Mouse (Mus musculus) heart, embryonic 13.5 days (tissue): ENCODE measurements around the gene Zwilch. TPM values are rescaled to one million over a fixed set of nuclear protein-coding genes. Genes with fewer than 3 reads are reported as not detected.
A peak's percentile ranks its signal among the peaks of the same experiment; 100 is the strongest.

Experiments used
- ATAC-seq: fragments of 200-750 bp; cut with Nextera tagmentation; 2 replicates; pipeline ENCODE4 v1.8.0; 2017; ENCODE audit warnings: moderate TSS enrichment; ENCODE audit not compliant: insufficient number of reproducible peaks, low FRiP score, low TSS enrichment; ENCODE audit errors: extremely low read depth
- H3K27ac ChIP-seq: fragments of 300-500 bp; sonication (generic); replicated peaks from 2 replicates; pipeline ENCODE4 v1.5.1; 2015; ENCODE audit warnings: moderate library complexity, mild to moderate bottlenecking, inconsistent platforms
- H3K27me3 ChIP-seq: fragments of 300-500 bp; sonication (generic); replicated peaks from 2 replicates; pipeline ENCODE4 v1.6.1; 2015; ENCODE audit warnings: mild to moderate bottlenecking, inconsistent platforms
- H3K36me3 ChIP-seq: fragments of 300-500 bp; sonication (generic); 2 replicates; pipeline ENCODE4 v1.6.1; 2015; ENCODE audit warnings: mild to moderate bottlenecking, inconsistent platforms
- H3K4me1 ChIP-seq: fragments of 300-500 bp; sonication (generic); 2 replicates; pipeline ENCODE4 v1.6.1; 2015; ENCODE audit warnings: inconsistent platforms
- H3K4me2 ChIP-seq: fragments of 300-500 bp; sonication (generic); 2 replicates; pipeline ENCODE4 v1.6.1; 2015; ENCODE audit warnings: inconsistent platforms, mild to moderate bottlenecking, moderate library complexity
- H3K4me3 ChIP-seq: fragments of 300-500 bp; sonication (generic); 2 replicates; pipeline ENCODE4 v1.5.1; 2015; ENCODE audit warnings: moderate library complexity, mild to moderate bottlenecking, inconsistent platforms
- H3K9ac ChIP-seq: fragments of 300-500 bp; sonication (generic); 2 replicates; pipeline ENCODE4 v1.6.1; 2015; ENCODE audit warnings: inconsistent platforms, mild to moderate bottlenecking, moderate library complexity
- H3K9me3 ChIP-seq: fragments of 300-500 bp; sonication (generic); 2 replicates; pipeline ENCODE4 v1.6.1; 2016; ENCODE audit warnings: inconsistent platforms
- WGBS: fragments of 180-500 bp; shearing (Covaris S2); methylation state at CpG from one replicate; pipeline ENCODE4 v1.1.7; 2015; ENCODE audit warnings: mixed read lengths; 5-methylcytosine and 5-hydroxymethylcytosine counted together
- polyA plus RNA-seq: library from polyadenylated mRNA; unstranded; fragments of >200 nt; fragmentation: Nextera tagmentation; extraction: Ambion mirVana; gene quantifications from 2 replicates; pipeline ENCODE4 v1.2.1, GENCODE M21; 2015

Zwilch gene
- polyA plus RNA-seq = 19.9 and 21.7 TPM in 2 replicates

DNA sequence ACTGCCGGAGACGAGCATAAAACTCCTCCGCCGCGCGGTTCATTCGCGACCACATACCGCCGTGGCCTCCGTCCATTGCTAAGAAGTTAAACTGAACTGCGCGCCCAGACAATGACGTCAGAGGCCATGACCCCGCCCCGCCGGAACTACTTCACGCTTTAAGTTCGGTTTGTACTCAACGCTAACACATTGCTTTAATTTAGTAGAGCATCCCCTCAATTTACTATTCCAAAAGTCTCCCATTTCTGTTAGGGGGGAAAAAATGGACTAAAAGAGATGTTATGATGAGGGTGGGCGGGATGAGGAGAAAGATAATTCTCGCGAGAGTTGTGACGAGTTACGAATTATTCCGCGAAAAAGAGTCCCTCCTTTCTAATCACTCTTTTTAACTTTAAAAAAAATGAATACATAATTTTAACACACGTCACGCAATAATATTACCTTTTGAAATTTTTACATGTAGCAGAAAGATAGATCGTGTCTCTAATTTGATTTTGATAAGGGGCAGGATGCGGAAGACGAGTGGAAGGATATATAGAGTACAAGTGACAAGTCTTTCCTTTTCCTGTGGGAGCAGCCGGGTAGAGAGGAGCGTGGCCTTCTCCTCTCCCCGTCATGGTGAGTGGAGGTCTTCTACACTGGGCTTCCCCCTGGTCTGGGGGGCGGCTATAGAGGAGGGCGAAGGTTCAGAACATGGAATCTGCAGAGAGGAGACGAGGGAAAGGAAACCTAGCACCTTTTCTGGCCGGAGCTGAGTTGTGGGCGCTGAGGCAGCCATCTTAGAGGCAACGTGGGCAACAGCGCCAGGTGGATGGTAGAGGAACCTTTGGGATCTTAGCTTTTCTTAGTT, at the start of gene Zwilch, which contains the start of gene Rpl4:
Gene Zwilch (minus strand): TSS at position 289 of the 850 bp plus-strand sequence.
Gene Rpl4 (plus strand): TSS at position 560 of the 850 bp plus-strand sequence.
- peak within 1 kb of the TSS; percentile 86 for H3K4me2 ChIP-seq
- WGBS = under 1% methylated on average over 42 of the region's 42 CpGs
- peak within 1 kb of the TSS; percentile 97 for H3K9ac ChIP-seq

DNA sequence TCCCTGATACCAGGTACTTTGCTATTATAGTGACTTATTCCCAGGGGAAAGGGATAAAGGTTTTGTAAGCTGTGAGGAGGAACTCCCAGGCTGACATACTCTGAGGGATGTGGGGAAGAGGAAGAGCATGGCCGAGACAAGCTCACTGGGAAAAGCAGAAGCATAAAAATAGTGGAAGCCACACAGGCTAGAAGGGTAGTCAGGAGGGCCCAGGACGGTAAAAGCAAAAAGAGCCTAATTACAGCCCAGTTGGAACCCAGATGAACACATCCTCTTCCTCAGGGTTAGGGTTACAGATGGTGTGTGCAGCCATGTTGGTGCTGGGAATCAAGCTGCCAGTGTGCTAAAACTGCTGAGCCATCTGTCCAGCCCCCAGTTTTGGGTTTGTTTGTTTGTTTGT, 49.2 kb upstream of the Zwilch start:
- no peaks in the 10 kb centered on the region for H3K36me3 ChIP-seq
- H3K27me3 ChIP-seq = no peaks in the 10 kb centered on the region
- no peak overlapping the region for H3K27ac ChIP-seq
- 69% methylated on average over 2 of the region's 2 CpGs for WGBS
- H3K4me3 ChIP-seq = no peak overlapping the region
- no peaks in the 10 kb centered on the region for H3K9me3 ChIP-seq
- no peak overlapping the region for H3K4me2 ChIP-seq
- ATAC-seq = no peak
- H3K4me1 ChIP-seq = peaks cover 32% of the 10 kb centered on the region
- no peak overlapping the region for H3K9ac ChIP-seq

More for the DNA sequence above, at the start of gene Zwilch, which contains the start of gene Rpl4:
- no peaks in the 10 kb centered on the region for H3K9me3 ChIP-seq
- peaks cover 33% of the 10 kb centered on the region for H3K4me1 ChIP-seq
- ATAC-seq = peak; percentile 65; the same call in 1 of the 2 replicates
- peak within 1 kb of the TSS; percentile 95 for H3K4me3 ChIP-seq
- peaks cover 39% of the 10 kb centered on the region for H3K36me3 ChIP-seq
- peak within 1 kb of the TSS; percentile 90 for H3K27ac ChIP-seq
- no peaks in the 10 kb centered on the region for H3K27me3 ChIP-seq

DNA sequence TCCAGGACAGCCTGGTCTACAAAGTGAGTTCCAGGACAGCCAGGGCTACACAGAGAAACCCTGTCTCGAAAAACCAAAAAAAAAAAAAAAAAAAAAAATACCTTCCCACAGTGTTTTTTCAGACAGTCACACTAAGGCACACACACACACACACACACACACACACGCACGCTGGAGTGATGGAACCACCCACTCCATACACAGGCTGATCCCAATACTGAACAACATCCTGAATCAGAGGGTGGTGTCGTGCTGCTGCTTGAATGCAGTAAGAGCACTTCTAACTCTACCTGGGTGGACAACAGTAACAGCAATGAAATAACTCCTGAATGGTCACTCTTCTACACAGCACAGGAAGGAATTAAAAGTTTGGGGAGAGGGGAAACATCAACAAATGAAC, 48.6 kb upstream of the Zwilch start:
- no peaks in the 10 kb centered on the region for H3K27me3 ChIP-seq
- H3K9me3 ChIP-seq = no peaks in the 10 kb centered on the region
- peaks cover 32% of the 10 kb centered on the region for H3K4me1 ChIP-seq
- 88% methylated on average over 3 of the region's 4 CpGs for WGBS
- H3K4me2 ChIP-seq = no peak overlapping the region
- H3K9ac ChIP-seq = no peak overlapping the region
- ATAC-seq = no peak
- no peaks in the 10 kb centered on the region for H3K36me3 ChIP-seq
- no peak overlapping the region for H3K27ac ChIP-seq
- H3K4me3 ChIP-seq = no peak overlapping the region

DNA sequence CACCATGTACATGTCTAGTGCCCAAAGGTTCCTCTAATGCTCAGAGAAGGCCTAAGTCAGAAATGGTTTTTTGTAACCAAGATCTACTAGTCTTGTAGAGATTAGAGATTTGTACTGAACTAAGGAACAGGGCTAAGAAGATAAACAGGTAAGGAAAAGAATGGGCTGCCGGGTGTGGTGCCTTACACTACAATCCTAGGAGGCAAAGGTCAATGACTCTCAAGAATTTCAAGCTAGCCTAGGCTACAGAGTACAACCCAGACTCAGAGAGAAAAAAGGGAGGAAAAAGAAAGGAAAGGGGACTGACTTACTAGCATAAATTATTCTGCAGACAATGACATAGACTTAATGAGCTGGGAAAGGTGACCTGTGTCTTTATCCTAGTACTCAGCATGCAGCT, 47.7 kb upstream of the Zwilch start:
- Histone ChIP-seq H3K9ac (no peak overlapping the region), H3K9me3 (no peaks in the 10 kb centered on the region), H3K36me3 (no peaks in the 10 kb centered on the region), H3K27me3 (no peaks in the 10 kb centered on the region), H3K4me2 (no peak overlapping the region), H3K4me1 (peaks cover 29% of the 10 kb centered on the region), H3K4me3 (no peak overlapping the region), H3K27ac (no peak overlapping the region)
- WGBS = 62% methylated on average over 1 of the region's 1 CpGs
- ATAC-seq = no peak

DNA sequence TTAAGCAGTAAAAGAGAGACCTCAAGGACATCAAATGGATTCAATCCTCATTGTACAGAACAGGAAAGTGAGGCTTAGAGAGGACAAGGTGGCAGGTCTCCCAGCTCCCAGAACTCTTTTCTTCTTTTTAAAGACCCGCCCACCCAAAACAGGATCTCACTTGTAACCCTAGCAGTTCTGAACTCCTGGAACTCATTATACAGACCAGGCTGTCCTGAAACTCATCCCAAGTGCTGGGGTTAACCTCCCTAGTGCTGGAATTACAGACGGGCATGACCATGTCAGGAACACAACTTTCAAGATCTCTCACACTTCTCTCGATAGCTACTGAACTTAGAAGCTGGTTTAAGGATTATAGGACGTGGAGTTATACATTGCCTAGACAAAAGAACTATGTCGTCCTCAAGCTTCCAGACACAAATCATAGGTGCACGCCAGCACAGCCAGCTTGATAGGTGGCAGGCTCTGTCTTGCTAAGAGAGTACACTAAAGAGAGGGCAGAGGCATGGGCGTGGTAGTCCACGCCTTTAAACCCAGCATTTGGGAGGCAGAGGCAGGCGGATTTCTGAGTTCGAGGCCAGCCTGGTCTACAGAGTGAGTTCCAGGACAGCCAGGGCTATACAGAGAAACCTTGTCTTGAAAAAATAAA, 47.0 kb upstream of the Zwilch start:
- no peaks in the 10 kb centered on the region for H3K36me3 ChIP-seq
- no peaks in the 10 kb centered on the region for H3K27me3 ChIP-seq
- no peak overlapping the region for H3K4me3 ChIP-seq
- no peak for ATAC-seq
- no peak overlapping the region for H3K9ac ChIP-seq
- no peaks in the 10 kb centered on the region for H3K9me3 ChIP-seq
- H3K4me2 ChIP-seq = no peak overlapping the region
- WGBS = 87% methylated on average over 10 of the region's 10 CpGs
- peaks cover 26% of the 10 kb centered on the region for H3K4me1 ChIP-seq
- no peak overlapping the region for H3K27ac ChIP-seq

DNA sequence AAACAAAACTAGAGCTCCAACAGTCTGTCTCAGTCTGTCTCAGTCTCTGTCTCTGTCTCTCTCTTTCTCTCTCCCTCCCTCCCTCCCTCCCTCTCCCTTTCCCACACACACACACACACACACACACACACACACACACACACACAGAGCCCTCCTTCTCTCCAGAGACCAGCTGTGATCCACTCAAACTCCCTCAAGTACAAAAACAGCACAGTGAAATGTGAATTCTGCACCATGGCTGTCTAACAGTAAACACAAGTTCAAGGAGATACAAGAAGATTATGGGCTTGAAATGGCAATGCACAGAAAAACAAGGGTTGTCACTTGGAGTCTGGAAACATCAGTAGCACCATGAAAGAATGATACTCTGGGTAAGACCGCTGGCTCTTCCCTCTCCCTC, 46.4 kb upstream of the Zwilch start:
- no peak for ATAC-seq
- H3K9ac ChIP-seq = no peak overlapping the region
- 77% methylated on average over 1 of the region's 1 CpGs for WGBS
- H3K27ac ChIP-seq = no peak overlapping the region
- H3K4me2 ChIP-seq = no peak overlapping the region
- H3K36me3 ChIP-seq = 0 out of 2 replicates have a peak, but pooled peaks cover 2% of the 10 kb centered on the region
- no peaks in the 10 kb centered on the region for H3K27me3 ChIP-seq
- H3K4me3 ChIP-seq = no peak overlapping the region
- H3K9me3 ChIP-seq = no peaks in the 10 kb centered on the region
- peaks cover 24% of the 10 kb centered on the region for H3K4me1 ChIP-seq

DNA sequence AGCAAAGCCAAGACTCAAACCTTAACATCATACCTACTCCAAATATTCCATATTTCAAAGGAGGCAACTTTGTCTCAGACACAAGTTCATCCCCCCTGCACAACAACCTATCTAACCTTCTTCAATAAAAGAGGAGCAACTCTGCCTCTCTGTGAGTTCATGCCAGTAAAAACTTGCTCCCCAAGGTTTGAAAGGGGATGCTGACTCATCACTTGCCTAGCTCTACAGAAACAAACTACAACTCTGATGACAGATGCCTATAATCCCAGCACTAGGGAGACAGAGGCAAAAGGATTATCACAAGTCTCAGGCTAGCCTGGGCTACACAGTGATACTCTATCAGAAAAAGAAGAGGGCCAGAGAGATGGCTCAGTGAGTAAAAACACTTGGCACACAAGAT, 45.0 kb upstream of the Zwilch start:
- ATAC-seq = no peak
- Histone ChIP-seq H3K4me1 (peaks cover 24% of the 10 kb centered on the region), H3K27me3 (no peaks in the 10 kb centered on the region), H3K4me2 (no peak overlapping the region), H3K9me3 (no peaks in the 10 kb centered on the region), H3K4me3 (no peak overlapping the region), H3K27ac (no peak overlapping the region), H3K36me3 (0 out of 2 replicates have a peak, but pooled peaks cover 12% of the 10 kb centered on the region), H3K9ac (no peak overlapping the region)

DNA sequence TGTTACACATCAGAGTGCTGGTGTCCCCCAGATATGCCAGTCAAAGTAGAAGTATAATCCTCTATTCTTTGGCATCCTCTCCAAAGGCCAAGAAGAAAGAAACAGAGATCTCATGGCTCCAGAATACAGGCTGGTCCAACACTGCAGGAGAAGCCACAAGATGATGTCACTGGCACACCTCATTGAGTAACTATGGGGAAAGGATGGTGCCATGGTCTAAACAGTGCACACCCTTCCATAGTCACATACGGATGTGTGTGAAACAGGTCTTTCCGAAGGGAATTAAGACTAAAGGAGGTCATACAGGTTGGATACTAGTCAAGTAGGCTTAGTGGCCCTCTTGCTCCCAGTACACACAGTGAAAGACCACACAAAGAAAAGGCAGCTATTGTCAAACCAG, 43.7 kb upstream of the Zwilch start:
- Histone ChIP-seq H3K27ac (no peak overlapping the region), H3K36me3 (peaks cover 25% of the 10 kb centered on the region), H3K9ac (no peak overlapping the region), H3K4me1 (peaks cover 24% of the 10 kb centered on the region), H3K9me3 (no peaks in the 10 kb centered on the region), H3K4me3 (no peak overlapping the region), H3K4me2 (no peak overlapping the region), H3K27me3 (no peaks in the 10 kb centered on the region)
- WGBS = 85% methylated on average over 2 of the region's 2 CpGs
- no peak for ATAC-seq

DNA sequence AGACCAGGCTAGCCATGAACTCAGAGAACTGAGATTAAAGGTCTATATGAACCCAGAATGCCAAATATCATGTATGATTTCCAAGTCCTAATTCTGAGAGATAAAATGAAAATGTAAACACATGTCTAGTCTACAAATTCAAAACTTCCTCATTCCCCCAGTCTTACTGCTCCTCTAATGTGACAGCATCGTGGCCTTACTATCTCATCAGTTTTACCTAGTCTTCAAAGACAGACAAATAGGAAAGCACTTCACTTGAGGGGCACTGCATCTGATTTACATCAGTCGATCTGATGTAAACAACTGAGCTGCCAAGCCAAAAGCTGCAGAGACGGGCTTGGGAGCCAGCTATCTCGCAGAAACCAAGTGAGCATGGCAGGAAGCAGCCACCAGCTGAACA, 43.2 kb upstream of the Zwilch start:
- H3K27ac ChIP-seq = no peak overlapping the region
- no peak overlapping the region for H3K4me3 ChIP-seq
- no peak overlapping the region for H3K4me2 ChIP-seq
- peaks cover 30% of the 10 kb centered on the region for H3K36me3 ChIP-seq
- no peaks in the 10 kb centered on the region for H3K27me3 ChIP-seq
- 64% methylated on average over 4 of the region's 4 CpGs for WGBS
- no peaks in the 10 kb centered on the region for H3K9me3 ChIP-seq
- H3K4me1 ChIP-seq = peaks cover 24% of the 10 kb centered on the region
- no peak overlapping the region for H3K9ac ChIP-seq
- no peak for ATAC-seq

DNA sequence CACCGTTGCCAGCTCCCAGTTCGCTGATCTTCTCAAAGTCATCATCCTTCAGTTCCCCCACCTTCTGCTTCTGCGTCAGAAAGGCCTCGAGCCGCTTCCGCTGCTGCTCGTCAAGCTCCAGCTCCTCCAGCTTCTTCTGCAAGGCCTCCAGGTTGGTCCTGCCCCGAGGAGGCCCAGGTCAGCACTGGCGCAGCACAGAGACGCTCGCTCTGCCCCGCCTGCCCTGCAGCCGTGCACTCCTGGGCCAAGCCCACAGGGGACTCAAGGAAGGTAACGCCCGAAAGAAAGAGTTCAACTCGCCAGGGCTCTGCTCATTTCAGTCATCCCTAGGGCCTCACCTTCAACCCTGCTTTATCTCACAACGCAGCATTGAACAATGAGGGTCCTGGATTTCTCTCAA, 41.5 kb upstream of the Zwilch start:
- no peak overlapping the region for H3K9ac ChIP-seq
- no peak for ATAC-seq
- H3K27ac ChIP-seq = no peak overlapping the region
- no peaks in the 10 kb centered on the region for H3K9me3 ChIP-seq
- 87% methylated on average over 17 of the region's 17 CpGs for WGBS
- H3K4me1 ChIP-seq = peaks cover 20% of the 10 kb centered on the region
- H3K27me3 ChIP-seq = no peaks in the 10 kb centered on the region
- no peak overlapping the region for H3K4me3 ChIP-seq
- H3K36me3 ChIP-seq = peaks cover 45% of the 10 kb centered on the region
- no peak overlapping the region for H3K4me2 ChIP-seq

DNA sequence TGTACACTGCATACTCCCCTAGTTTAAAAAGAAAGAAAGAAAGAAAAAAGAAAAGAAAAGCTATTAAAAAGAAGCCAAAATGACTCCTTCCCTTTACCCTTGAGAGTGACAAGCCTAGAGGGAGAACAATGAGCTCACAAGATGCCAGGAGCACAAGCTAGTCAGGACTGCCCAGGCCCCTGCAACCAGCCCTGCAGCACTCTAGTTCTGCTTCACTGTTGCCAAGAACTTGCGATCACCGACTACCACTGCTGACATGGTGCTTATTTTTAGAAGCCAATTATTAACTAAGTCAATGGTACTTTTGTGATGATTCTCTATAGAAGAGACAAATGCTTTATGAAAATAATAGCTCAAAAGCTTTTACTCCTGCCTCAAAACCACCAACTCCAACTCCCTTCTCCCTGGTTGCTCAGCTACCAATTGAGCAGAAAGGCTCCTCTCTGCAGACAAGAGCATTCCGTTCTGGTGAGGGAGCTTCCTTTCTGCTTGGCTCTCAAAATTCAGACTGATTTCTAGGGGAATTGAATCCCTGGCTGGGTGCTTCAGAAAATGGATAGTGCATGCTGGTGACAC, 34.7 kb upstream of the Zwilch start:
- no peaks in the 10 kb centered on the region for H3K27me3 ChIP-seq
- no peak overlapping the region for H3K4me3 ChIP-seq
- no peak overlapping the region for H3K4me2 ChIP-seq
- no peaks in the 10 kb centered on the region for H3K9me3 ChIP-seq
- peak overlapping the region; percentile 28; the same call in 1 of the 2 replicates for H3K27ac ChIP-seq
- 55% methylated on average over 3 of the region's 3 CpGs for WGBS
- peaks cover 83% of the 10 kb centered on the region for H3K36me3 ChIP-seq
- no peak for ATAC-seq
- no peak overlapping the region for H3K9ac ChIP-seq
- peaks cover 11% of the 10 kb centered on the region for H3K4me1 ChIP-seq
